Mouse (Mus musculus) heart, postnatal 0 days (tissue): ENCODE data around the gene Gpr39. TPM values are rescaled to one million over a fixed set of nuclear protein-coding genes. Genes with fewer than 3 reads are reported as not detected.

Source experiments
- ATAC-seq: fragments of 200-750 bp; cut with Nextera tagmentation; 2 replicates; pipeline ENCODE4 v1.8.0; 2017; ENCODE audit warnings: low read depth, moderate number of reproducible peaks, moderate library complexity; ENCODE audit not compliant: insufficient read depth
- DNase-seq: peaks from one replicate; pipeline ENCODE4 v3.0.0-alpha.2; 2016; ENCODE audit warnings: low spot score
- H3K27ac ChIP-seq: fragments of 300-500 bp; sonication (generic); 2 replicates; pipeline ENCODE4 v1.5.1; 2014; ENCODE audit warnings: low read depth, mild to moderate bottlenecking
- H3K27me3 ChIP-seq: fragments of 300-500 bp; sonication (generic); 2 replicates; pipeline ENCODE4 v1.6.1; 2014; ENCODE audit warnings: low read length, mixed read lengths; ENCODE audit not compliant: control insufficient read depth, insufficient read depth
- H3K36me3 ChIP-seq: fragments of 300-500 bp; sonication (generic); replicated peaks from 2 replicates; pipeline ENCODE4 v1.6.1; 2014; ENCODE audit warnings: low read length, mixed read lengths; ENCODE audit not compliant: control insufficient read depth, insufficient read depth
- H3K4me1 ChIP-seq: fragments of 300-500 bp; sonication (generic); 2 replicates; pipeline ENCODE4 v1.6.1; 2014; ENCODE audit warnings: antibody characterized with exemption; ENCODE audit not compliant: control insufficient read depth, insufficient read depth
- H3K4me2 ChIP-seq: fragments of 300-500 bp; sonication (generic); 2 replicates; pipeline ENCODE4 v1.6.1; 2014; ENCODE audit warnings: low read depth, mild to moderate bottlenecking, low read length, moderate library complexity
- H3K4me3 ChIP-seq: fragments of 300-500 bp; sonication (generic); 2 replicates; pipeline ENCODE4 v1.5.1; 2014; ENCODE audit warnings: low read depth, low read length
- H3K9ac ChIP-seq: fragments of 300-500 bp; sonication (generic); replicated peaks from 2 replicates; pipeline ENCODE4 v1.6.1; 2014; ENCODE audit warnings: low read depth, low read length, mixed read lengths
- H3K9me3 ChIP-seq: fragments of 300-500 bp; sonication (generic); replicated peaks from 2 replicates; pipeline ENCODE4 v1.6.1; 2016; ENCODE audit warnings: low read length; ENCODE audit not compliant: control insufficient read depth
- CTCF ChIP-seq: IDR thresholded peaks from 2 replicates; pipeline ENCODE4 v1.5.1; 2016; ENCODE audit warnings: antibody characterized with exemption, control low read depth, low read depth
- EP300 ChIP-seq: IDR thresholded peaks from 2 replicates; pipeline ENCODE4 v1.6.1; 2016; ENCODE audit warnings: antibody characterized with exemption, low read depth
- WGBS: fragments of 180-500 bp; shearing (Covaris S2); extraction: QIAGEN DNeasy Blood & Tissue Kit; methylation state at CpG from one replicate; pipeline ENCODE4 v1.1.7; 2014; 5-methylcytosine and 5-hydroxymethylcytosine counted together
- polyA plus RNA-seq: library from polyadenylated mRNA; unstranded; fragments of >200 nt; fragmentation: Nextera tagmentation; extraction: Ambion mirVana; gene quantifications from 2 replicates; pipeline ENCODE4 v1.2.1, GENCODE M21; 2015
- total RNA-seq: library from RNA; depleted of rRNA; stranded (reverse); fragments of >200 nt; gene quantifications from 2 replicates; pipeline ENCODE4 v1.2.3, GENCODE M21; 2014; ENCODE audit warnings: low replicate concordance

The Gpr39 gene
- total and polyA plus RNA-seq, 2 experiments from 2014 or later: 0.27 to 1.1 TPM

DNA sequence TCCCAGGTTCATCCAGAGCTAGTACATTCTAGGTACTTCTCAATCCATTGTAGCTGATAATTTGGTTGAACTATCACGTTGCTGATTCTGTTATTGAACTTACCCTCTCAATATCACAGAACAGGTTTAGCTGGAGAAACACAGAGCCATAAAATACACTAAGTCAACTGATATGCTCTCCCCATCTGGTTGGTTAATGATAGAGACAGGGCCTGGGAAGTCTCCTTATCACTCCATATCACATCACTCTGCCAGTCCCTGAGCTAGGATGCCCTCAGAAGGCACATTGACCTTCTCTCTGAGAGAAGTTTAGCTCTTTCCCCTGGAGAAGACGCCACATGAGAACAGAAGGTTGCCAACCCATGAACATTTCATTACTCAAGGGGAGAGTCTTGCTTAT lies 14.7 kb upstream of the Gpr39 start:
- Histone ChIP-seq H3K4me2 (no peak overlapping the region), H3K27me3 (no peaks in the 10 kb centered on the region), H3K9ac (no peak overlapping the region), H3K9me3 (no peaks in the 10 kb centered on the region), H3K4me1 (peaks cover 16% of the 10 kb centered on the region; the same call in 1 of the 2 replicates), H3K4me3 (no peak overlapping the region), H3K36me3 (no peaks in the 10 kb centered on the region), H3K27ac (no peak overlapping the region)
- DNase-seq: no peak
- TF ChIP-seq EP300 (no peak), CTCF (no peak)
- ATAC-seq: no peak
- WGBS: 61% methylated on average over 2 of the region's 2 CpGs

DNA sequence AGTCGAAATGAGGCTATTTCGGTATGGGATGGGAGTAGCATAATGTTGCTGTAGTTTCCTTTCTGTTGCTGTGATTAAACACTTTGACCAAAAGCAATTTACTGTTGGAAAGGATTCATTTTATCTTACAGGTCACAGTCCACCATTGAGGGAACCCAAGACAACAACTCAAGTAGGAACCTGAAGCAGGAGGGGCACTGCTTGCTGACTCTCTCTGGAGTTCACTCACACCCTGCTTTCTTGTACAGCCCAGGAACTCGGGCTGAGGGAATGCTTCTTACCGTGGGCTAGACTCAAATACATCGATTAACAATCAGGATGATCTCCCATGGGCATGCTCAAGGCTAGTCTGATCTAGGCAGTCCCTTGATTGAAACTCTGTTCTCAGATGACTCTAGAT lies 14.1 kb upstream of the Gpr39 start:
- H3K36me3 ChIP-seq: no peaks in the 10 kb centered on the region
- WGBS: 74% methylated on average over 5 of the region's 5 CpGs
- DNase-seq (no peak), ATAC-seq (no peak)
- no peak overlapping the region for H3K9ac ChIP-seq
- peak overlapping the region; percentile 52; the same call in 1 of the 2 replicates for H3K27ac ChIP-seq
- H3K4me1 ChIP-seq: peaks cover 16% of the 10 kb centered on the region; the same call in 1 of the 2 replicates
- no peaks in the 10 kb centered on the region for H3K9me3 ChIP-seq
- no peak overlapping the region for H3K4me2 ChIP-seq
- H3K27me3 ChIP-seq: no peaks in the 10 kb centered on the region
- no peak overlapping the region for H3K4me3 ChIP-seq
- TF ChIP-seq CTCF: no peak
- no peak for TF ChIP-seq EP300

DNA sequence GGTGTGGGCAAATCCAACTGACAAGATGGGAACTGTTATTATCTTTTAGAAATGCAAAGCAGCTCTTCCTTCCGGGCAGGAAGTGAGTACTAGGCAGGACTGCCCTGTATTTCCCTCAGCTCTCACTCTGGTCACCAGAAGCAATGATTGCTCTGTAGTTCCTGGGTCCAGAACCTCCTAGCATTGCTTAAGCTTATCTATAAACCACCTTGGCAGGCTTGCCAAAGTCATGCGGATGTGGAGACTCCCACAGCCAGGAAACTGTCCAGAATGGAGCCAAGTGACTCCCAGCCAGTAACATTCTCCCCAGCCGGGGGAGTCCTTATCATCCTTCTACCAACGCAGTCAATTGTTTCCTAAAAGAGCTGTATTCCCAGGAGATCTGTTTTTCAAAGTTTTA lies 13.7 kb upstream of the Gpr39 start:
- Histone ChIP-seq H3K36me3 (no peaks in the 10 kb centered on the region), H3K4me2 (no peak overlapping the region), H3K4me3 (no peak overlapping the region), H3K4me1 (peaks cover 16% of the 10 kb centered on the region; the same call in 1 of the 2 replicates), H3K9me3 (no peaks in the 10 kb centered on the region), H3K27me3 (no peaks in the 10 kb centered on the region), H3K9ac (no peak overlapping the region), H3K27ac (peak overlapping the region; percentile 52; the same call in 1 of the 2 replicates)
- ATAC-seq (peak; percentile 91), DNase-seq (peak; percentile 61)
- 8% methylated on average over 4 of the region's 4 CpGs for WGBS
- TF ChIP-seq CTCF (no peak), EP300 (peak; percentile 80; the same call in 1 of the 2 replicates)

DNA sequence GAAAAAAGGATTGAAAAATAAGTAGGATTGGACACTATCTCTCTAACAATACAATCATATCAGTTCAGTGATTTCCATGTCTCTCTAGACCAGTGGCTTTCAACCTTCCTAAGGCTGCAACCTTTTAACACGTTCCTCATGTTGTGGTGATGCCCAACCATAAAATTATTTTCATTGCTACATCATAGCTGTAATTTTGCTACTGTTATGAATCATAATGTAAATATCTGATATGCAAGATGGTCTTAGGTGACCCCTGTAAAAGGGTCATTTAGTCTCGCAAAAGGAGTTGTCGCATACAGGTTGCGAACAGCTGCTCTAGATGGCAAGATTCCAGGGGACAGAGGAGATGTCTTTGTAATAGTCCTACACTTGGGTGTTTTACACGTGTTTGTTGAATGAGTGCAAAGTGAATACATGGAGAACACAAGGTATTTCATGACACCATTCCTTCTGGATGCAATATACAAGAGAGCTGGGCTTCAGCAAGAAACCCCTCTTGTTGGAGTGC lies 11.6 kb upstream of the Gpr39 start:
- TF ChIP-seq EP300 (no peak), CTCF (no peak)
- no peak overlapping the region for H3K27ac ChIP-seq
- H3K4me3 ChIP-seq: no peak overlapping the region
- H3K4me2 ChIP-seq: no peak overlapping the region
- ATAC-seq: no peak
- no peaks in the 10 kb centered on the region for H3K27me3 ChIP-seq
- H3K36me3 ChIP-seq: no peaks in the 10 kb centered on the region
- no peak overlapping the region for H3K9ac ChIP-seq
- H3K9me3 ChIP-seq: no peaks in the 10 kb centered on the region
- peaks cover 13% of the 10 kb centered on the region; the same call in 1 of the 2 replicates for H3K4me1 ChIP-seq
- 67% methylated on average over 5 of the region's 5 CpGs for WGBS
- no peak for DNase-seq

DNA sequence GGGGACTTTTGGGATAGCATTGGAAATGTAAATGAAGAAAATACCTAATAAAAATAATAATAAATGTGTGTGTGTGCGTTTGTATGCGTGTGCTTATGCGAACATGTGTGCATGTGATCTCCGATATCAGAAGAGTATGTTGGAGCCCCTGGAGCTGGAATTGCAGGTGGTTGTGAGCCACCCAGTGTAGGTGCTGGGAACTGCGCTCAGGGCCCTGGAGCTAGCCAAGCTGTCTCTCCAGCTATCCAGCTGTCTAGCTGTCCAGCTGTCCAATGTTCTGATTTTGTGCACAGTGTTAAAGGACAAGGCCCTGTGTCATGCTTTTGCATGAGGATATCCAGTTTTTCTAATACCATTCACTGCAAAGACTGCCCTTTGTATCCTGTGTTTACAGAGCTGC lies 7.8 kb upstream of the Gpr39 start:
- H3K9ac ChIP-seq: no peak overlapping the region
- no peaks in the 10 kb centered on the region for H3K27me3 ChIP-seq
- no peak overlapping the region for H3K4me3 ChIP-seq
- TF ChIP-seq EP300: no peak
- peak; percentile 62 for TF ChIP-seq CTCF
- DNase-seq (no peak), ATAC-seq (peak; percentile 58)
- no peak overlapping the region for H3K4me2 ChIP-seq
- H3K36me3 ChIP-seq: no peaks in the 10 kb centered on the region
- 73% methylated on average over 5 of the region's 5 CpGs for WGBS
- H3K4me1 ChIP-seq: peaks cover 4% of the 10 kb centered on the region; the same call in 1 of the 2 replicates
- no peak overlapping the region for H3K27ac ChIP-seq
- no peaks in the 10 kb centered on the region for H3K9me3 ChIP-seq

DNA sequence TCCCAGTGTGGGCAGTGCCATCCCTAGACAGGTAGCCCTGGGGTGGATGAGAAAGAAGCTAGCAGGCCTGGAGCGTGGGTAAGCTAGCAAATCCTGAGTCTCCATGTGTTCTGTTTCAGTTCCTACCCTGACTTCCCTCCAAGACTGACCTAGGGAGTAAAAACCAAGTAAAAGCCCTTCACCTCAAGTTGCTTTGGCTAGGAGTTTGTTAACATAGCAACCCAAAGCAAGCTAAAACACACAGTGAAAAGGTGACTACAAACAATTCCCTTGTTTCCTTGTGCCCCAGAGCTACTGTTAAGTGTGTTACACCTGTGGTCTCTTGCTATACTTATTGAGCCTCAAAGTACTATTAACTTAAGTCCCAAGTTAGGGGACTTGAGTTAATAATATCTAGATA lies 1.6 kb upstream of the Gpr39 start:
- H3K9ac ChIP-seq: no peak overlapping the region
- no peaks in the 10 kb centered on the region for H3K9me3 ChIP-seq
- peaks cover 18% of the 10 kb centered on the region for H3K4me1 ChIP-seq
- DNase-seq: no peak
- H3K27me3 ChIP-seq: no peaks in the 10 kb centered on the region
- TF ChIP-seq EP300 (no peak), CTCF (no peak)
- 100% methylated on average over 1 of the region's 1 CpGs for WGBS
- ATAC-seq: no peak
- no peaks in the 10 kb centered on the region for H3K36me3 ChIP-seq
- no peak overlapping the region for H3K4me2 ChIP-seq
- no peak overlapping the region for H3K27ac ChIP-seq
- H3K4me3 ChIP-seq: no peak overlapping the region
